Comparison of ENCODE assay signal across 9 mouse cellular contexts in genomic region chr11:93762832-93763530, GRCm38 (mm10).
DNase-seq lines count a peak whose midpoint lies in the region; ATAC-seq and TF ChIP-seq lines count a peak whose summit lies in the region.
"Had no signal": no experiment of that assay in that cellular context is flagged by ENCODE, and none has a peak within 500 bp of the region (broad histone marks: within the 10 kb centered on the region; RNA-seq: fewer than 3 reads in every experiment).

No protein-coding gene starts in this region.

- 16% methylated on average over 18 of the region's 18 CpGs for WGBS in embryonic facial prominence, embryonic 13.5 days
- 19% methylated on average over 18 of the region's 18 CpGs for WGBS in hindbrain, embryonic 13.5 days
- WGBS in stomach, postnatal 0 days, result 17% methylated on average over 18 of the region's 18 CpGs

- H3K27ac ChIP-seq in embryonic facial prominence, embryonic 13.5 days, result no peak overlapping the region
- H3K27ac ChIP-seq in hindbrain, embryonic 13.5 days, result no peak overlapping the region
- H3K27ac ChIP-seq in stomach, postnatal 0 days (replicated peaks), result no peak overlapping the region

- H3K36me3 ChIP-seq in E14TG2a.4 (ENCODE audit: insufficient read depth, low read length), result no peaks in the 10 kb centered on the region
- no peaks in the 10 kb centered on the region for H3K36me3 ChIP-seq in embryonic facial prominence, embryonic 13.5 days
- H3K36me3 ChIP-seq in hindbrain, embryonic 13.5 days, result no peaks in the 10 kb centered on the region
- H3K36me3 ChIP-seq in stomach, postnatal 0 days (ENCODE audit: control insufficient read depth, insufficient read depth, low read length), result no peaks in the 10 kb centered on the region

- peak; percentile 9 for DNase-seq in adrenal gland, postnatal 25 days
- DNase-seq in layer of hippocampus, adult 9-10 months (ENCODE audit: low spot score), result peak; percentile 42
- DNase-seq in stomach, postnatal 0 days (ENCODE audit: low spot score), result peak; percentile 32
- no peak for DNase-seq in ovary, postnatal 36 days (ENCODE audit: low spot score)

- H3K4me2 ChIP-seq in embryonic facial prominence, embryonic 13.5 days, result peak overlapping the region; percentile 50
- H3K4me2 ChIP-seq in hindbrain, embryonic 13.5 days, result peak overlapping the region; percentile 44
- no peak overlapping the region for H3K4me2 ChIP-seq in stomach, postnatal 0 days (replicated peaks; ENCODE audit: low read depth)

- 0 out of 2 replicates have a peak, but pooled peaks cover 13% of the 10 kb centered on the region for H3K27me3 ChIP-seq in E14TG2a.4 (ENCODE audit: insufficient read depth, low read length)
- no peaks in the 10 kb centered on the region for H3K27me3 ChIP-seq in embryonic facial prominence, embryonic 13.5 days
- no peaks in the 10 kb centered on the region for H3K27me3 ChIP-seq in hindbrain, embryonic 13.5 days
- H3K27me3 ChIP-seq in stomach, postnatal 0 days (ENCODE audit: control insufficient read depth, insufficient read depth, low read length), result no peaks in the 10 kb centered on the region

- no peak overlapping the region for H3K9ac ChIP-seq in embryonic facial prominence, embryonic 13.5 days
- no peak overlapping the region; the same call in 1 of the 2 replicates for H3K9ac ChIP-seq in hindbrain, embryonic 13.5 days
- H3K9ac ChIP-seq in stomach, postnatal 0 days (ENCODE audit: low read length), result no peak overlapping the region

- H3K9me3 ChIP-seq in E14TG2a.4 (ENCODE audit: low read length), result no peaks in the 10 kb centered on the region
- peaks cover 5% of the 10 kb centered on the region; the same call in 1 of the 2 replicates for H3K9me3 ChIP-seq in embryonic facial prominence, embryonic 13.5 days
- peaks cover 8% of the 10 kb centered on the region; the same call in 1 of the 2 replicates for H3K9me3 ChIP-seq in hindbrain, embryonic 13.5 days
- no peaks in the 10 kb centered on the region for H3K9me3 ChIP-seq in stomach, postnatal 0 days (ENCODE audit: control insufficient read depth, low read length)

- ATAC-seq in embryonic facial prominence, embryonic 13.5 days (ENCODE audit: insufficient number of reproducible peaks, insufficient read depth, low FRiP score, low TSS enrichment, low read depth), result 0 out of 2 replicates have a peak, but pooled peaks have one; percentile 32
- peak; percentile 54; the same call in 1 of the 2 replicates for ATAC-seq in hindbrain, embryonic 13.5 days (ENCODE audit: low FRiP score)
- ATAC-seq in megakaryocyte-erythroid progenitor cell, adult 5-6 weeks (replicated peaks; ENCODE audit: low FRiP score, low TSS enrichment, poor library complexity, severe bottlenecking), result peak; percentile 63; the same call in 1 of the 2 replicates
- ATAC-seq in stomach, postnatal 0 days (ENCODE audit: low FRiP score, low TSS enrichment), result no peak

- peak; percentile 52 for TF ChIP-seq CTCF in E14TG2a.4 (conservative IDR thresholded peaks at IDR 0.05; ENCODE audit: low read length)
- peak; percentile 67 for TF ChIP-seq CTCF in stomach, postnatal 0 days (IDR thresholded peaks at IDR 0.05; ENCODE audit: low read depth)

- peaks cover 8% of the 10 kb centered on the region for H3K4me1 ChIP-seq in E14TG2a.4 (replicated peaks; ENCODE audit: low read depth, low read length)
- peaks cover 9% of the 10 kb centered on the region; the same call in 1 of the 2 replicates for H3K4me1 ChIP-seq in embryonic facial prominence, embryonic 13.5 days
- no peaks in the 10 kb centered on the region for H3K4me1 ChIP-seq in hindbrain, embryonic 13.5 days (replicated peaks)
- no peaks in the 10 kb centered on the region for H3K4me1 ChIP-seq in stomach, postnatal 0 days (replicated peaks; ENCODE audit: control insufficient read depth, insufficient read depth)

- TF ChIP-seq EP300 in stomach, postnatal 0 days (optimal IDR thresholded peaks at IDR 0.05), result no peak

- H3K4me3 ChIP-seq in E14TG2a.4 (replicated peaks; ENCODE audit: low read length), result no peak overlapping the region
- no peak overlapping the region for H3K4me3 ChIP-seq in embryonic facial prominence, embryonic 13.5 days
- H3K4me3 ChIP-seq in hindbrain, embryonic 13.5 days, result peak overlapping the region; percentile 4; the same call in 1 of the 2 replicates
- H3K4me3 ChIP-seq in stomach, postnatal 0 days (ENCODE audit: low read depth, low read length), result no peak overlapping the region
- H3K4me3 ChIP-seq: erythroblast, embryonic 14.5 days had no signal
